In genomic region chr15:79741173-79741858, GRCm38 (mm10) we compare ENCODE assay signal across 8 mouse cellular contexts. TPM values are rescaled to one million over a fixed set of nuclear protein-coding genes. Genes with fewer than 3 reads are reported as not detected.
A peak's percentile ranks its signal among the peaks of the same experiment; 100 is the strongest.
DNase-seq lines count a peak whose midpoint lies in the region; ATAC-seq and TF ChIP-seq lines count a peak whose summit lies in the region.

No protein-coding gene starts in this region.

- WGBS in hindbrain, embryonic 12.5 days, result 38% methylated on average over 14 of the region's 14 CpGs
- WGBS in lung, embryonic 15.5 days, result 6% methylated on average over 14 of the region's 14 CpGs
- WGBS in small intestine, adult 2 months, result 1% methylated on average over 14 of the region's 14 CpGs

- no peak for TF ChIP-seq CTCF in embryonic fibroblast, embryonic 13.5 days (IDR thresholded peaks at IDR 0.05; ENCODE audit: borderline replicate concordance, insufficient read depth, low read length)
- no peak for TF ChIP-seq CTCF in small intestine, adult 2 months (IDR thresholded peaks at IDR 0.05; ENCODE audit: extremely low read depth, insufficient read length, insufficient replicate concordance, low read depth, low read length)

- H3K9ac ChIP-seq in hindbrain, embryonic 12.5 days, result peak overlapping the region; percentile 96
- peak overlapping the region; percentile 80 for H3K9ac ChIP-seq in lung, embryonic 15.5 days

- H3K9me3 ChIP-seq in hindbrain, embryonic 12.5 days (replicated peaks), result no peaks in the 10 kb centered on the region
- no peaks in the 10 kb centered on the region for H3K9me3 ChIP-seq in lung, embryonic 15.5 days

- ATAC-seq in hindbrain, embryonic 12.5 days (ENCODE audit: low FRiP score), result no peak
- ATAC-seq in lung, embryonic 15.5 days (ENCODE audit: borderline replicate concordance, extremely low read depth, low FRiP score, low TSS enrichment), result no peak

- peaks cover 7% of the 10 kb centered on the region; the same call in 1 of the 2 replicates for H3K4me1 ChIP-seq in embryonic fibroblast, embryonic 13.5 days (ENCODE audit: control insufficient read depth, insufficient read depth, low read length)
- peaks cover 27% of the 10 kb centered on the region for H3K4me1 ChIP-seq in hindbrain, embryonic 12.5 days
- peaks cover 36% of the 10 kb centered on the region for H3K4me1 ChIP-seq in lung, embryonic 15.5 days
- peaks cover 5% of the 10 kb centered on the region for H3K4me1 ChIP-seq in small intestine, adult 2 months (ENCODE audit: control insufficient read depth, insufficient read depth, insufficient read length, low read length)

- intact Hi-C loops in left cerebral cortex, postnatal 14 days (cut with DNase I), result no loop called here

- peaks cover 33% of the 10 kb centered on the region for H3K36me3 ChIP-seq in hindbrain, embryonic 12.5 days
- H3K36me3 ChIP-seq in lung, embryonic 15.5 days, result peaks cover 30% of the 10 kb centered on the region
- peaks cover 8% of the 10 kb centered on the region; the same call in 1 of the 2 replicates for H3K36me3 ChIP-seq in small intestine, adult 2 months (ENCODE audit: control insufficient read depth, insufficient read depth, low read length)

- H3K27ac ChIP-seq in embryonic fibroblast, embryonic 13.5 days (ENCODE audit: insufficient read depth, low read length), result peak overlapping the region; percentile 35; the same call in 1 of the 2 replicates
- H3K27ac ChIP-seq in hindbrain, embryonic 12.5 days, result no peak overlapping the region
- H3K27ac ChIP-seq in lung, embryonic 15.5 days, result peak overlapping the region; percentile 65
- H3K27ac ChIP-seq in small intestine, adult 2 months (ENCODE audit: insufficient read depth, low read depth, low read length), result peak overlapping the region; percentile 86

- H3K4me3 ChIP-seq in embryonic fibroblast, embryonic 13.5 days (ENCODE audit: insufficient read depth, low read length), result peak overlapping the region; percentile 75
- peak overlapping the region; percentile 92 for H3K4me3 ChIP-seq in hindbrain, embryonic 12.5 days
- H3K4me3 ChIP-seq in lung, embryonic 15.5 days, result peak overlapping the region; percentile 92
- peak overlapping the region; percentile 97 for H3K4me3 ChIP-seq in small intestine, adult 2 months (ENCODE audit: low read depth, low read length)

- H3K27me3 ChIP-seq in hindbrain, embryonic 12.5 days, result no peaks in the 10 kb centered on the region
- H3K27me3 ChIP-seq in lung, embryonic 15.5 days, result no peaks in the 10 kb centered on the region
- H3K27me3 ChIP-seq in small intestine, adult 2 months (ENCODE audit: control insufficient read depth, insufficient read depth, low read length), result no peaks in the 10 kb centered on the region

- H3K4me2 ChIP-seq in hindbrain, embryonic 12.5 days (replicated peaks), result peak overlapping the region; percentile 63
- H3K4me2 ChIP-seq in lung, embryonic 15.5 days, result peak overlapping the region; percentile 80

- peak; percentile 19 for DNase-seq in adrenal gland, adult 2 months
- no peak for DNase-seq in adrenal gland, postnatal 10 days
- peak; percentile 86 for DNase-seq in CD4-positive helper T cell, adult 2 months (ENCODE audit: low read depth, low spot score)
- no peak for DNase-seq in left cerebral cortex, postnatal 14 days (ENCODE audit: low spot score in 2 of 2)

- 0 out of 2 replicates have a peak, but pooled peaks have one; percentile 21 for TF ChIP-seq POLR2A in embryonic fibroblast, embryonic 13.5 days (IDR thresholded peaks at IDR 0.05; ENCODE audit: low read depth, low read length)
- TF ChIP-seq POLR2A in small intestine, adult 2 months (IDR thresholded peaks at IDR 0.05; ENCODE audit: low read depth, low read length), result no peak

RNA-seq across cellular contexts. Expression of gene Sun2, which starts 1.0 kb away (rescaled TPM):
- total RNA-seq in adrenal gland, adult 2 months (2021), result 10 to 100 TPM; 46.9 to 77.9 TPM
- polyA plus RNA-seq in adrenal gland, adult 2 months (2012; rRNA removed), result 86.8 and 92.5 TPM in 2 replicates
- total RNA-seq in adrenal gland, postnatal 10 days (2021), result 10 to 100 TPM; 68.2 to 83.6 TPM
- 42.8 and 43.3 TPM in 2 replicates for polyA plus RNA-seq in embryonic fibroblast, embryonic 13.5 days (2011; ENCODE audit: insufficient read length, low read depth, missing spikeins)
- polyA plus RNA-seq in hindbrain, embryonic 12.5 days (2016; fragmentation: Nextera tagmentation; extraction: Ambion mirVana), result 8.0 and 8.2 TPM in 2 replicates
- 8.6 and 10.1 TPM in 2 replicates for polyA plus RNA-seq in lung, embryonic 15.5 days (2015; fragmentation: Nextera tagmentation; extraction: Ambion mirVana)
- polyA plus RNA-seq in small intestine, adult 2 months (2012; rRNA removed), result 12.1 and 18.5 TPM in 2 replicates
- total RNA-seq in left cerebral cortex, postnatal 14 days (2021), result 10 to 100 TPM; 24.8 to 25.3 TPM

RNA-seq across cellular contexts. Expression of gene Dnal4, which starts 36.3 kb away (rescaled TPM):
- 10 to 100 TPM; 13.9 to 24.8 TPM for total RNA-seq in adrenal gland, adult 2 months (2021)
- polyA plus RNA-seq in adrenal gland, adult 2 months (2012; rRNA removed), result 39.9 and 43.0 TPM in 2 replicates
- total RNA-seq in adrenal gland, postnatal 10 days (2021), result 10 to 100 TPM; 16.1 to 19.5 TPM
- polyA plus RNA-seq in embryonic fibroblast, embryonic 13.5 days (2011; ENCODE audit: insufficient read length, low read depth, missing spikeins), result 20.9 and 25.2 TPM in 2 replicates
- polyA plus RNA-seq in hindbrain, embryonic 12.5 days (2016; fragmentation: Nextera tagmentation; extraction: Ambion mirVana), result 76.8 and 78.1 TPM in 2 replicates
- 68.8 and 73.7 TPM in 2 replicates for polyA plus RNA-seq in lung, embryonic 15.5 days (2015; fragmentation: Nextera tagmentation; extraction: Ambion mirVana)
- 8.6 and 18.7 TPM in 2 replicates for polyA plus RNA-seq in small intestine, adult 2 months (2012; rRNA removed)
- total RNA-seq in left cerebral cortex, postnatal 14 days (2021), result 10 to 100 TPM; 37.5 to 39.7 TPM

RNA-seq across cellular contexts. Expression of gene Gtpbp1, which starts 50.7 kb away (rescaled TPM):
- total RNA-seq in adrenal gland, adult 2 months (2021), result 10 to 100 TPM; 29.2 to 32.5 TPM
- 26.4 and 29.8 TPM in 2 replicates for polyA plus RNA-seq in adrenal gland, adult 2 months (2012; rRNA removed)
- total RNA-seq in adrenal gland, postnatal 10 days (2021), result 10 to 100 TPM; 26.7 to 30.0 TPM
- polyA plus RNA-seq in embryonic fibroblast, embryonic 13.5 days (2011; ENCODE audit: insufficient read length, low read depth, missing spikeins), result 18.6 and 25.3 TPM in 2 replicates
- 41.4 and 45.5 TPM in 2 replicates for polyA plus RNA-seq in hindbrain, embryonic 12.5 days (2016; fragmentation: Nextera tagmentation; extraction: Ambion mirVana)
- 34.4 and 35.1 TPM in 2 replicates for polyA plus RNA-seq in lung, embryonic 15.5 days (2015; fragmentation: Nextera tagmentation; extraction: Ambion mirVana)
- polyA plus RNA-seq in small intestine, adult 2 months (2012; rRNA removed), result 18.6 and 34.9 TPM in 2 replicates
- 10 to 100 TPM; 44.1 to 44.7 TPM for total RNA-seq in left cerebral cortex, postnatal 14 days (2021)

RNA-seq across cellular contexts. Expression of gene Josd1, which starts 53.6 kb away (rescaled TPM):
- total RNA-seq in adrenal gland, adult 2 months (2021), result 10 to 100 TPM; 29.1 to 30.1 TPM
- 33.8 and 38.2 TPM in 2 replicates for polyA plus RNA-seq in adrenal gland, adult 2 months (2012; rRNA removed)
- 10 to 100 TPM; 45.1 to 50.7 TPM for total RNA-seq in adrenal gland, postnatal 10 days (2021)
- 28.4 and 32.0 TPM in 2 replicates for polyA plus RNA-seq in embryonic fibroblast, embryonic 13.5 days (2011; ENCODE audit: insufficient read length, low read depth, missing spikeins)
- 29.0 and 29.7 TPM in 2 replicates for polyA plus RNA-seq in hindbrain, embryonic 12.5 days (2016; fragmentation: Nextera tagmentation; extraction: Ambion mirVana)
- polyA plus RNA-seq in lung, embryonic 15.5 days (2015; fragmentation: Nextera tagmentation; extraction: Ambion mirVana), result 21.1 and 21.2 TPM in 2 replicates
- 9.5 and 14.2 TPM in 2 replicates for polyA plus RNA-seq in small intestine, adult 2 months (2012; rRNA removed)
- 10 to 100 TPM; 56.1 to 66.2 TPM for total RNA-seq in left cerebral cortex, postnatal 14 days (2021)

Comparison
In these comparisons a context has a peak if more than half of its experiments do, and no peak if none do; other contexts are left out.
1. DNase-seq: peak in adrenal gland, adult 2 months (single experiment) and CD4-positive helper T cell, adult 2 months (single experiment); none in adrenal gland, postnatal 10 days (single experiment) and left cerebral cortex, postnatal 14 days (0 of 2).
2. Peak in every context shown above with its lines, with median percentiles within 50 percentile points of each other: H3K4me3 ChIP-seq.